Mouse (Mus musculus) heart, postnatal 0 days (tissue): ENCODE data around the gene Usp5. TPM values are rescaled to one million over a fixed set of nuclear protein-coding genes. Genes with fewer than 3 reads are reported as not detected.

ENCODE experiments used
- ATAC-seq: fragments of 200-750 bp; cut with Nextera tagmentation; 2 replicates; pipeline ENCODE4 v1.8.0; 2017; ENCODE audit warnings: low read depth, moderate number of reproducible peaks, moderate library complexity; ENCODE audit not compliant: insufficient read depth
- DNase-seq: peaks from one replicate; pipeline ENCODE4 v3.0.0-alpha.2; 2016; ENCODE audit warnings: low spot score
- H3K27ac ChIP-seq: fragments of 300-500 bp; sonication (generic); 2 replicates; pipeline ENCODE4 v1.5.1; 2014; ENCODE audit warnings: low read depth, mild to moderate bottlenecking
- H3K27me3 ChIP-seq: fragments of 300-500 bp; sonication (generic); 2 replicates; pipeline ENCODE4 v1.6.1; 2014; ENCODE audit warnings: low read length, mixed read lengths; ENCODE audit not compliant: control insufficient read depth, insufficient read depth
- H3K36me3 ChIP-seq: fragments of 300-500 bp; sonication (generic); replicated peaks from 2 replicates; pipeline ENCODE4 v1.6.1; 2014; ENCODE audit warnings: low read length, mixed read lengths; ENCODE audit not compliant: control insufficient read depth, insufficient read depth
- H3K4me1 ChIP-seq: fragments of 300-500 bp; sonication (generic); 2 replicates; pipeline ENCODE4 v1.6.1; 2014; ENCODE audit warnings: antibody characterized with exemption; ENCODE audit not compliant: control insufficient read depth, insufficient read depth
- H3K4me2 ChIP-seq: fragments of 300-500 bp; sonication (generic); 2 replicates; pipeline ENCODE4 v1.6.1; 2014; ENCODE audit warnings: low read depth, mild to moderate bottlenecking, low read length, moderate library complexity
- H3K4me3 ChIP-seq: fragments of 300-500 bp; sonication (generic); 2 replicates; pipeline ENCODE4 v1.5.1; 2014; ENCODE audit warnings: low read depth, low read length
- H3K9ac ChIP-seq: fragments of 300-500 bp; sonication (generic); replicated peaks from 2 replicates; pipeline ENCODE4 v1.6.1; 2014; ENCODE audit warnings: low read depth, low read length, mixed read lengths
- H3K9me3 ChIP-seq: fragments of 300-500 bp; sonication (generic); replicated peaks from 2 replicates; pipeline ENCODE4 v1.6.1; 2016; ENCODE audit warnings: low read length; ENCODE audit not compliant: control insufficient read depth
- CTCF ChIP-seq: IDR thresholded peaks from 2 replicates; pipeline ENCODE4 v1.5.1; 2016; ENCODE audit warnings: antibody characterized with exemption, control low read depth, low read depth
- EP300 ChIP-seq: IDR thresholded peaks from 2 replicates; pipeline ENCODE4 v1.6.1; 2016; ENCODE audit warnings: antibody characterized with exemption, low read depth
- WGBS: fragments of 180-500 bp; shearing (Covaris S2); extraction: QIAGEN DNeasy Blood & Tissue Kit; methylation state at CpG from one replicate; pipeline ENCODE4 v1.1.7; 2014; 5-methylcytosine and 5-hydroxymethylcytosine counted together
- polyA plus RNA-seq: library from polyadenylated mRNA; unstranded; fragments of >200 nt; fragmentation: Nextera tagmentation; extraction: Ambion mirVana; gene quantifications from 2 replicates; pipeline ENCODE4 v1.2.1, GENCODE M21; 2015
- total RNA-seq: library from RNA; depleted of rRNA; stranded (reverse); fragments of >200 nt; gene quantifications from 2 replicates; pipeline ENCODE4 v1.2.3, GENCODE M21; 2014; ENCODE audit warnings: low replicate concordance

The Usp5 gene
- total and polyA plus RNA-seq, 2 experiments from 2014 or later: 73.5 to 92.2 TPM

DNA sequence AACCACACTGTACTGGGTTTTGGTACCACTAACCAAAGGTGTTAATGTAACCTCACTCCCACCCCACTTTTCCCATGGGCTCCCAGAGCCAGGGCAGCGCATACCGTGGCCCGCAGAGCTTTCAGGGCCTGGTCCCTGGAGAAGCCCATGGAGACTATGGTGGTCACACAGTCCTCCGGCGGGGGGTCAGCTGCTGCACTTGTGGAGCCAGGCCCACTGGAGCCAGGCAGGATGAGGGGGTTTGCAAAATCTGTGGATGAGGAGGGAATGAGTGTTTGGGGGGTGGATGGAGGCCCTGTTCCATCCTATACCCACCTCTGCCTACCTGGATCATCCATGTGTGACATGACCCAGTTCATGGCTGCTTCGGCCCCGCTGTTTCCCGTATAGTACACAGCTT lies 11.7 kb downstream of the Usp5 start:
- Histone ChIP-seq H3K27ac (no peak overlapping the region), H3K4me1 (peaks cover 9% of the 10 kb centered on the region; the same call in 1 of the 2 replicates), H3K9ac (no peak overlapping the region), H3K27me3 (no peaks in the 10 kb centered on the region), H3K9me3 (no peaks in the 10 kb centered on the region), H3K4me2 (no peak overlapping the region), H3K4me3 (no peak overlapping the region), H3K36me3 (peaks cover 75% of the 10 kb centered on the region)
- TF ChIP-seq CTCF: no peak
- no peak for TF ChIP-seq EP300
- ATAC-seq (no peak), DNase-seq (no peak)
- 92% methylated on average over 8 of the region's 8 CpGs for WGBS

- DNase-seq: no peak
- 95% methylated on average over 11 of the region's 11 CpGs for WGBS
- Histone ChIP-seq H3K27ac (no peak overlapping the region), H3K27me3 (no peaks in the 10 kb centered on the region), H3K9ac (no peak overlapping the region), H3K4me2 (no peak overlapping the region), H3K4me1 (peaks cover 13% of the 10 kb centered on the region; the same call in 1 of the 2 replicates), H3K4me3 (no peak overlapping the region), H3K9me3 (no peaks in the 10 kb centered on the region), H3K36me3 (peaks cover 73% of the 10 kb centered on the region)
- TF ChIP-seq EP300 (no peak), CTCF (no peak)
- ATAC-seq: no peak
Observed at GRCm38 (mm10) chr6:124817125-124817524, 12.2 kb downstream of the Usp5 start.

- Histone ChIP-seq H3K27ac (no peak overlapping the region), H3K27me3 (no peaks in the 10 kb centered on the region), H3K4me3 (no peak overlapping the region), H3K9me3 (no peaks in the 10 kb centered on the region), H3K36me3 (peaks cover 73% of the 10 kb centered on the region), H3K4me2 (no peak overlapping the region), H3K9ac (no peak overlapping the region), H3K4me1 (peaks cover 13% of the 10 kb centered on the region; the same call in 1 of the 2 replicates)
- no peak for ATAC-seq
- TF ChIP-seq CTCF (no peak), EP300 (no peak)
- WGBS: 92% methylated on average over 4 of the region's 4 CpGs
- no peak for DNase-seq
Observed at GRCm38 (mm10) chr6:124816611-124817010, 12.7 kb downstream of the Usp5 start.

- no peak overlapping the region for H3K4me2 ChIP-seq
- ATAC-seq (no peak), DNase-seq (no peak)
- no peak overlapping the region for H3K27ac ChIP-seq
- no peak overlapping the region for H3K9ac ChIP-seq
- peaks cover 13% of the 10 kb centered on the region; the same call in 1 of the 2 replicates for H3K4me1 ChIP-seq
- peaks cover 68% of the 10 kb centered on the region for H3K36me3 ChIP-seq
- WGBS: 76% methylated on average over 9 of the region's 9 CpGs
- no peaks in the 10 kb centered on the region for H3K9me3 ChIP-seq
- TF ChIP-seq EP300 (no peak), CTCF (no peak)
- no peaks in the 10 kb centered on the region for H3K27me3 ChIP-seq
- no peak overlapping the region for H3K4me3 ChIP-seq
Observed at GRCm38 (mm10) chr6:124814858-124815774, 14.2 kb downstream of the Usp5 start.

- peak overlapping the region; percentile 91; the same call in 1 of the 2 replicates for H3K9ac ChIP-seq
- H3K36me3 ChIP-seq: peaks cover 61% of the 10 kb centered on the region
Observed at GRCm38 (mm10) chr6:124814448-124814847, 14.8 kb downstream of the Usp5 start.

More at GRCm38 (mm10) chr6:124814448-124814847, 14.8 kb downstream of the Usp5 start:
- DNase-seq: no peak
- ATAC-seq: no peak
- Histone ChIP-seq H3K4me2 (peak overlapping the region; percentile 79), H3K4me3 (peak overlapping the region; percentile 71), H3K27ac (peak overlapping the region; percentile 96; the same call in 1 of the 2 replicates), H3K27me3 (no peaks in the 10 kb centered on the region), H3K4me1 (peaks cover 13% of the 10 kb centered on the region; the same call in 1 of the 2 replicates), H3K9me3 (no peaks in the 10 kb centered on the region)
- 29% methylated on average over 8 of the region's 8 CpGs for WGBS
- TF ChIP-seq EP300 (no peak), CTCF (no peak)
